Mouse (Mus musculus): ENCODE measurements around the gene Inip. TPM values are rescaled to one million over a fixed set of nuclear protein-coding genes. Genes with fewer than 3 reads are reported as not detected.

The Inip gene
- total and polyA plus RNA-seq, 3 experiments = 24.3 to 67.1 (median 38.5) TPM

- in situ Hi-C loops (cut with MboI; ENCODE audit: low pct_ligation_motif_present, low pct_unique_long_range_greater_than_20kb, low sequenced_read_pairs) = loop anchor here (25.0 kb wide), 2 partner anchors 160 to 410 kb away; no protein-coding TSS in a partner anchor
- Histone ChIP-seq H3K27me3 (replicated peaks) (no peaks in the 10 kb centered on the region), H3K79me2 (replicated peaks; ENCODE audit: control insufficient read depth, extremely low read depth, insufficient read depth, poor library complexity, severe bottlenecking) (peaks cover 28% of the 10 kb centered on the region), H3K36me3 (replicated peaks in 1 of 2; ENCODE audit: control insufficient read depth in 1 of 2, insufficient read depth in 1 of 2, low read length in 1 of 2) (peaks cover 57 to 89% of the 10 kb centered on the region in 2 experiments), H3K4me2 (ENCODE audit: insufficient read depth, low read depth, poor library complexity, severe bottlenecking) (no peak overlapping the region), H3K4me3 (replicated peaks in 1 of 3; ENCODE audit: low read depth in 2 of 3, low read length in 2 of 3, poor library complexity in 1 of 3) (no peak overlapping the region), H3K27ac (ENCODE audit: insufficient read depth, low read depth) (no peak overlapping the region), H3K9me3 (replicated peaks; ENCODE audit: low read length) (no peaks in the 10 kb centered on the region), H3K9ac (ENCODE audit: insufficient read depth, low read depth) (no peak overlapping the region), H3K4me1 (ENCODE audit: control insufficient read depth in 1 of 2, insufficient read depth in 2 of 2) (peaks cover 0 to 2% of the 10 kb centered on the region in 2 experiments; a peak in 1 of 4 replicates)
- dilution Hi-C loops (cut with MboI; ENCODE audit: extremely low pct_ligation_motif_present, extremely low pct_unique_long_range_greater_than_20kb, low sequenced_read_pairs) = no loop called here
- no peak for DNase-seq (ENCODE audit: extremely low read depth)
- TF ChIP-seq CTCF (conservative IDR thresholded peaks at IDR 0.05 in 1 of 2, IDR thresholded peaks at IDR 0.05 in 1 of 2; ENCODE audit: low read depth in 2 of 2, low read length in 2 of 2) (no peak), IRF4 (IDR thresholded peaks at IDR 0.05; ENCODE audit: low read depth, low read length) (no peak), TBP (conservative IDR thresholded peaks at IDR 0.05; ENCODE audit: low read depth, low read length) (no peak), EP300 (IDR thresholded peaks at IDR 0.05; ENCODE audit: low read length) (no peak), GABPA (IDR thresholded peaks at IDR 0.05; ENCODE audit: insufficient replicate concordance, low read depth, low read length) (no peak), NELFE (IDR thresholded peaks at IDR 0.05; ENCODE audit: low read depth, low read length) (no peak), PAX5 (IDR thresholded peaks at IDR 0.05; ENCODE audit: low read length) (no peak), BHLHE40 (IDR thresholded peaks at IDR 0.05; ENCODE audit: low read depth, low read length) (no peak), SIN3A (IDR thresholded peaks at IDR 0.05; ENCODE audit: low read length) (no peak), ZKSCAN1 (IDR thresholded peaks at IDR 0.05; ENCODE audit: borderline replicate concordance, low read depth, low read length) (no peak), USF2 (conservative IDR thresholded peaks at IDR 0.05; ENCODE audit: low read depth, low read length) (no peak), JUND (conservative IDR thresholded peaks at IDR 0.05; ENCODE audit: low read depth, low read length) (no peak), ZMIZ1 (IDR thresholded peaks at IDR 0.05; ENCODE audit: low read depth, low read length) (no peak), ZC3H11A (IDR thresholded peaks at IDR 0.05; ENCODE audit: low read depth, low read length) (no peak), MYC (IDR thresholded peaks at IDR 0.05; ENCODE audit: low read depth, low read length) (no peak), CHD2 (IDR thresholded peaks at IDR 0.05; ENCODE audit: low read length) (no peak)
Measured at GRCm38 (mm10) chr4:59772171-59772879, 29.1 kb downstream of the Inip start.

- no peaks in the 10 kb centered on the region for H3K9me3 ChIP-seq (replicated peaks; ENCODE audit: low read length)
- DNase-seq (ENCODE audit: extremely low read depth) = no peak
- no peak for TF ChIP-seq RCOR1 (conservative IDR thresholded peaks at IDR 0.05; ENCODE audit: low read depth, low read length)
- no peak for TF ChIP-seq ETS1 (conservative IDR thresholded peaks at IDR 0.05; ENCODE audit: low read depth, low read length)
- TF ChIP-seq ZKSCAN1 (IDR thresholded peaks at IDR 0.05; ENCODE audit: borderline replicate concordance, low read depth, low read length) = no peak
- no peak for TF ChIP-seq HCFC1 (IDR thresholded peaks at IDR 0.05; ENCODE audit: low read depth, low read length)
- TF ChIP-seq MYC (IDR thresholded peaks at IDR 0.05; ENCODE audit: low read depth, low read length) = no peak
- TF ChIP-seq UBTF (IDR thresholded peaks at IDR 0.05; ENCODE audit: low read depth, low read length) = no peak
- TF ChIP-seq TBP (conservative IDR thresholded peaks at IDR 0.05; ENCODE audit: low read depth, low read length) = no peak
- no peak for TF ChIP-seq ELF1 (IDR thresholded peaks at IDR 0.05; ENCODE audit: low read depth, low read length)
- TF ChIP-seq SIN3A (IDR thresholded peaks at IDR 0.05; ENCODE audit: low read length) = no peak
- TF ChIP-seq ZMIZ1 (IDR thresholded peaks at IDR 0.05; ENCODE audit: low read depth, low read length) = no peak
- no peak overlapping the region for H3K27ac ChIP-seq (ENCODE audit: insufficient read depth, low read depth)
- H3K4me3 ChIP-seq (replicated peaks in 1 of 3; ENCODE audit: low read depth in 2 of 3, low read length in 2 of 3, poor library complexity in 1 of 3) = no peak overlapping the region
- peaks cover 34 to 61% of the 10 kb centered on the region in 2 experiments for H3K36me3 ChIP-seq (replicated peaks in 1 of 2; ENCODE audit: control insufficient read depth in 1 of 2, insufficient read depth in 1 of 2, low read length in 1 of 2)
- H3K79me2 ChIP-seq (replicated peaks; ENCODE audit: control insufficient read depth, extremely low read depth, insufficient read depth, poor library complexity, severe bottlenecking) = no peaks in the 10 kb centered on the region
- no peaks in the 10 kb centered on the region for H3K27me3 ChIP-seq (replicated peaks)
- no peaks in the 10 kb centered on the region for H3K4me1 ChIP-seq (ENCODE audit: control insufficient read depth in 1 of 2, insufficient read depth in 2 of 2)
- in situ Hi-C loops (cut with MboI; ENCODE audit: low pct_ligation_motif_present, low pct_unique_long_range_greater_than_20kb, low sequenced_read_pairs) (loop anchor here (25.0 kb wide), 2 partner anchors 155 to 405 kb away; no protein-coding TSS in a partner anchor), dilution Hi-C loops (cut with MboI; ENCODE audit: extremely low pct_ligation_motif_present, extremely low pct_unique_long_range_greater_than_20kb, low sequenced_read_pairs) (no loop called here)
- no peak overlapping the region for H3K9ac ChIP-seq (ENCODE audit: insufficient read depth, low read depth)
- H3K4me2 ChIP-seq (ENCODE audit: insufficient read depth, low read depth, poor library complexity, severe bottlenecking) = no peak overlapping the region
Measured at GRCm38 (mm10) chr4:59767717-59768116, 33.7 kb downstream of the Inip start.
